Mouse (Mus musculus) myocyte (in vitro differentiated cells): ENCODE results near the gene Hip1. TPM values are rescaled to one million over a fixed set of nuclear protein-coding genes. Genes with fewer than 3 reads are reported as not detected.

ENCODE experiments used
- H3K27me3 ChIP-seq: one replicate; pipeline ENCODE4 v1.6.1; 2011; ENCODE audit not compliant: control insufficient read depth, insufficient read depth, insufficient read length
- H3K36me3 ChIP-seq: one replicate; pipeline ENCODE4 v1.6.1; 2011; ENCODE audit not compliant: control insufficient read depth, insufficient read depth
- H3K4me2 ChIP-seq: one replicate; pipeline ENCODE4 v1.6.1; 2011; ENCODE audit warnings: low read depth, control low read depth
- H3K4me3 ChIP-seq: one replicate; pipeline ENCODE4 v1.5.1; 2011; ENCODE audit warnings: mild to moderate bottlenecking, control low read depth, moderate library complexity
- H3K79me2 ChIP-seq: one replicate; pipeline ENCODE4 v1.6.1; 2011; ENCODE audit not compliant: control insufficient read depth, insufficient read depth
- H3ac ChIP-seq: one replicate; pipeline ENCODE4 v1.6.1; 2011; ENCODE audit not compliant: control insufficient read depth, insufficient read length
- CEBPB ChIP-seq: IDR thresholded peaks from 2 replicates; pipeline ENCODE4 v1.6.1; 2011; ENCODE audit warnings: mild to moderate bottlenecking, moderate library complexity; ENCODE audit not compliant: poor library complexity, insufficient read depth, severe bottlenecking
- E2F4 ChIP-seq: IDR thresholded peaks from one replicate; pipeline ENCODE4 v1.6.1; 2011; ENCODE audit warnings: mild to moderate bottlenecking, control low read depth, moderate library complexity; ENCODE audit not compliant: insufficient read depth
- MAX ChIP-seq: IDR thresholded peaks from one replicate; pipeline ENCODE4 v1.6.1; 2011; ENCODE audit warnings: low read depth, mild to moderate bottlenecking, control low read depth
- MYOD1 ChIP-seq, 3 experiments: IDR thresholded peaks; one replicate each; pipeline ENCODE4 v1.6.1; 2011; ENCODE audit warnings: control low read depth in 2 of 3, low read depth in 2 of 3, mild to moderate bottlenecking in 2 of 3, moderate library complexity in 1 of 3; ENCODE audit not compliant: insufficient read length in 2 of 3, control insufficient read depth in 1 of 3
- MYOG ChIP-seq, 3 experiments: IDR thresholded peaks; one replicate each; pipeline ENCODE4 v1.6.1; 2011; ENCODE audit warnings: control low read depth in 2 of 3, low read depth in 2 of 3, mild to moderate bottlenecking in 2 of 3; ENCODE audit not compliant: insufficient read length in 2 of 3, control insufficient read depth in 1 of 3, insufficient read depth in 1 of 3
- POLR2A ChIP-seq: IDR thresholded peaks from one replicate; pipeline ENCODE4 v1.6.1; 2011; ENCODE audit warnings: low read depth, mild to moderate bottlenecking, control low read depth, moderate library complexity; ENCODE audit not compliant: insufficient read length
- POLR2AphosphoS2 ChIP-seq: IDR thresholded peaks from one replicate; pipeline ENCODE4 v1.6.1; 2011; ENCODE audit warnings: low read depth, control low read depth; ENCODE audit not compliant: insufficient read length
- REST ChIP-seq: IDR thresholded peaks from one replicate; pipeline ENCODE4 v1.6.1; 2011; ENCODE audit warnings: mild to moderate bottlenecking, control low read depth, moderate library complexity; ENCODE audit not compliant: insufficient read depth, insufficient read length
- SRF ChIP-seq: IDR thresholded peaks from one replicate; pipeline ENCODE4 v1.6.1; 2011; ENCODE audit warnings: low read depth; ENCODE audit not compliant: control insufficient read depth, insufficient read length
- TCF12 ChIP-seq: IDR thresholded peaks from one replicate; pipeline ENCODE4 v1.6.1; 2011; ENCODE audit warnings: mild to moderate bottlenecking, control low read depth; ENCODE audit not compliant: poor library complexity, insufficient read depth, severe bottlenecking
- TCF3 ChIP-seq: IDR thresholded peaks from one replicate; pipeline ENCODE4 v1.6.1; 2011; ENCODE audit warnings: low read depth, control low read depth; ENCODE audit not compliant: insufficient read length
- USF1 ChIP-seq: IDR thresholded peaks from one replicate; pipeline ENCODE4 v1.6.1; 2011; ENCODE audit warnings: low read depth, mild to moderate bottlenecking, control low read depth, moderate library complexity
- polyA plus RNA-seq: library from polyadenylated mRNA; unstranded; fragments of >200 nt; fragmentation: generic; extraction: Trizol; gene quantifications from one replicate; pipeline ENCODE4 v1.2.1, GENCODE M21; 2012; ENCODE audit warnings: missing spikeins

Hip1 gene
- polyA plus RNA-seq, 1 experiment: 65.2 TPM

GRCm38 (mm10) chr5:135508284-135508683 lies 36.6 kb downstream of the Hip1 start:
- no peak overlapping the region for H3K4me2 ChIP-seq

GRCm38 (mm10) chr5:135507561-135508273 lies 37.2 kb downstream of the Hip1 start:
- TF ChIP-seq USF1 (no peak), TCF3 (no peak), REST (no peak), MYOG (IDR thresholded peaks at IDR 0.05; ENCODE audit: control insufficient read depth in 1 of 3, insufficient read depth in 1 of 3, insufficient read length in 2 of 3, low read depth in 2 of 3) (no peak), SRF (no peak), POLR2A (no peak), TCF12 (no peak), MAX (no peak), E2F4 (no peak), CEBPB (no peak), MYOD1 (IDR thresholded peaks at IDR 0.05; ENCODE audit: control insufficient read depth in 1 of 3, insufficient read length in 2 of 3, low read depth in 2 of 3) (no peak), POLR2AphosphoS2 (no peak)
- Histone ChIP-seq H3K36me3 (no peaks in the 10 kb centered on the region), H3ac (no peak overlapping the region), H3K79me2 (no peaks in the 10 kb centered on the region), H3K4me2 (no peak overlapping the region), H3K27me3 (no peaks in the 10 kb centered on the region), H3K4me3 (no peak overlapping the region)

More at GRCm38 (mm10) chr5:135508284-135508683, 36.6 kb downstream of the Hip1 start:
- no peaks in the 10 kb centered on the region for H3K27me3 ChIP-seq
- H3K4me3 ChIP-seq: no peak overlapping the region
- no peak for TF ChIP-seq TCF3
- TF ChIP-seq E2F4: no peak
- TF ChIP-seq TCF12: no peak
- no peak for TF ChIP-seq MYOD1 (IDR thresholded peaks at IDR 0.05; ENCODE audit: control insufficient read depth in 1 of 3, insufficient read length in 2 of 3, low read depth in 2 of 3)
- TF ChIP-seq SRF: no peak
- no peak for TF ChIP-seq POLR2A
- TF ChIP-seq CEBPB: no peak
- no peak for TF ChIP-seq POLR2AphosphoS2
- no peak for TF ChIP-seq USF1
- TF ChIP-seq MAX: no peak
- TF ChIP-seq MYOG (IDR thresholded peaks at IDR 0.05; ENCODE audit: control insufficient read depth in 1 of 3, insufficient read depth in 1 of 3, insufficient read length in 2 of 3, low read depth in 2 of 3): no peak
- no peak for TF ChIP-seq REST
- H3ac ChIP-seq: no peak overlapping the region
- no peaks in the 10 kb centered on the region for H3K36me3 ChIP-seq
- no peaks in the 10 kb centered on the region for H3K79me2 ChIP-seq

GRCm38 (mm10) chr5:135505442-135505841 lies 39.5 kb downstream of the Hip1 start:
- Histone ChIP-seq H3K79me2 (no peaks in the 10 kb centered on the region), H3ac (no peak overlapping the region), H3K27me3 (no peaks in the 10 kb centered on the region), H3K4me3 (no peak overlapping the region), H3K36me3 (no peaks in the 10 kb centered on the region), H3K4me2 (peak overlapping the region; percentile 20)
- TF ChIP-seq SRF (no peak), USF1 (no peak), MYOG (IDR thresholded peaks at IDR 0.05; ENCODE audit: control insufficient read depth in 1 of 3, insufficient read depth in 1 of 3, insufficient read length in 2 of 3, low read depth in 2 of 3) (no peak), REST (no peak), TCF3 (no peak), TCF12 (no peak), POLR2A (no peak), MAX (no peak)

- TF ChIP-seq USF1 (no peak), MYOD1 (IDR thresholded peaks at IDR 0.05; ENCODE audit: control insufficient read depth in 1 of 3, insufficient read length in 2 of 3, low read depth in 2 of 3) (no peak), CEBPB (no peak), POLR2A (no peak), MAX (no peak), TCF3 (no peak)
- H3K4me2 ChIP-seq: no peak overlapping the region
- no peak overlapping the region for H3K4me3 ChIP-seq
- no peaks in the 10 kb centered on the region for H3K36me3 ChIP-seq
- H3K27me3 ChIP-seq: no peaks in the 10 kb centered on the region
- no peaks in the 10 kb centered on the region for H3K79me2 ChIP-seq
- no peak overlapping the region for H3ac ChIP-seq
Observed at GRCm38 (mm10) chr5:135502931-135503330, 42.0 kb downstream of the Hip1 start.
